Mouse (Mus musculus) small intestine, adult 2 months (tissue): Measurements from ENCODE around the gene Ttc7b.

Experiments
- CTCF ChIP-seq: fragments of 200-500 bp; IDR thresholded peaks from 2 replicates; pipeline ENCODE4 v1.5.1; 2012; ENCODE audit warnings: low read depth, mild to moderate bottlenecking, control low read depth, inconsistent platforms, low read length, moderate library complexity, mixed read lengths; ENCODE audit not compliant: insufficient replicate concordance, insufficient read length; ENCODE audit errors: extremely low read depth
- POLR2A ChIP-seq: fragments of 200-500 bp; IDR thresholded peaks from 2 replicates; pipeline ENCODE4 v1.6.1; 2012; ENCODE audit warnings: low read depth, mild to moderate bottlenecking, control low read depth, inconsistent platforms, low read length, moderate library complexity

- no peak for TF ChIP-seq CTCF
- TF ChIP-seq POLR2A: no peak
Observed at GRCm38 (mm10) chr12:100322225-100322624, 198.4 kb downstream of the Ttc7b start.
